Mouse (Mus musculus) stomach, postnatal 0 days (tissue): Measurements from ENCODE around the gene Dgki. TPM values are rescaled to one million over a fixed set of nuclear protein-coding genes. Genes with fewer than 3 reads are reported as not detected.
A peak's percentile ranks its signal among the peaks of the same experiment; 100 is the strongest.

Source experiments
- ATAC-seq: fragments of 200-750 bp; cut with Nextera tagmentation; 2 replicates; pipeline ENCODE4 v1.8.0; 2017; ENCODE audit not compliant: low FRiP score, low TSS enrichment
- DNase-seq: peaks from one replicate; pipeline ENCODE4 v3.0.0-alpha.2; 2016; ENCODE audit warnings: low spot score
- H3K27ac ChIP-seq: fragments of 300-500 bp; sonication (generic); replicated peaks from 2 replicates; pipeline ENCODE4 v1.5.1; 2014; ENCODE audit warnings: mild to moderate bottlenecking, control low read depth
- H3K27me3 ChIP-seq: fragments of 300-500 bp; sonication (generic); 2 replicates; pipeline ENCODE4 v1.6.1; 2014; ENCODE audit warnings: low read length; ENCODE audit not compliant: control insufficient read depth, insufficient read depth
- H3K36me3 ChIP-seq: fragments of 300-500 bp; sonication (generic); 2 replicates; pipeline ENCODE4 v1.6.1; 2014; ENCODE audit warnings: low read length, mixed read lengths; ENCODE audit not compliant: control insufficient read depth, insufficient read depth
- H3K4me1 ChIP-seq: fragments of 300-500 bp; sonication (generic); replicated peaks from 2 replicates; pipeline ENCODE4 v1.6.1; 2014; ENCODE audit warnings: antibody characterized with exemption; ENCODE audit not compliant: control insufficient read depth, insufficient read depth
- H3K4me2 ChIP-seq: fragments of 300-500 bp; sonication (generic); replicated peaks from 2 replicates; pipeline ENCODE4 v1.6.1; 2014; ENCODE audit warnings: low read depth, mild to moderate bottlenecking, control low read depth, moderate library complexity
- H3K4me3 ChIP-seq: fragments of 300-500 bp; sonication (generic); 2 replicates; pipeline ENCODE4 v1.5.1; 2014; ENCODE audit warnings: low read depth, low read length, control low read depth
- H3K9ac ChIP-seq: fragments of 300-500 bp; sonication (generic); 2 replicates; pipeline ENCODE4 v1.6.1; 2014; ENCODE audit warnings: mild to moderate bottlenecking, low read length, control low read depth, mixed read lengths
- H3K9me3 ChIP-seq: fragments of 300-500 bp; sonication (generic); 2 replicates; pipeline ENCODE4 v1.6.1; 2016; ENCODE audit warnings: low read length; ENCODE audit not compliant: control insufficient read depth
- CTCF ChIP-seq: IDR thresholded peaks from 2 replicates; pipeline ENCODE4 v1.5.1; 2016; ENCODE audit warnings: antibody characterized with exemption, low read depth, mild to moderate bottlenecking, moderate library complexity
- EP300 ChIP-seq: optimal IDR thresholded peaks from 2 replicates; pipeline ENCODE3; 2016; ENCODE audit warnings: antibody characterized with exemption
- WGBS: fragments of 180-500 bp; shearing (Covaris S2); extraction: QIAGEN DNeasy Blood & Tissue Kit; methylation state at CpG from one replicate; pipeline ENCODE4 v1.1.7; 2014; 5-methylcytosine and 5-hydroxymethylcytosine counted together
- polyA plus RNA-seq: library from polyadenylated mRNA; unstranded; fragments of >200 nt; fragmentation: Nextera tagmentation; extraction: Ambion mirVana; gene quantifications from 2 replicates; pipeline ENCODE4 v1.2.1, GENCODE M21; 2015

Dgki gene
- polyA plus RNA-seq, 1 experiment from 2014 or later, result 0.39 TPM

- Histone ChIP-seq H3K27ac (no peak overlapping the region), H3K4me2 (no peak overlapping the region), H3K4me1 (no peaks in the 10 kb centered on the region), H3K36me3 (no peaks in the 10 kb centered on the region), H3K27me3 (no peaks in the 10 kb centered on the region), H3K4me3 (no peak overlapping the region), H3K9ac (no peak overlapping the region), H3K9me3 (no peaks in the 10 kb centered on the region)
- WGBS, result 49% methylated on average over 5 of the region's 5 CpGs
- DNase-seq (no peak), ATAC-seq (no peak)
- TF ChIP-seq CTCF (no peak), EP300 (no peak)
These were observed 199.6 kb downstream of the Dgki start for GRCm38 (mm10) chr6:37100413-37100812.

GRCm38 (mm10) chr6:37097356-37098155 lies 202.4 kb downstream of the Dgki start:
- ATAC-seq, result peak; percentile 69; the same call in 1 of the 2 replicates
- TF ChIP-seq EP300, result no peak
- peak; percentile 98 for TF ChIP-seq CTCF
- H3K4me2 ChIP-seq, result no peak overlapping the region

GRCm38 (mm10) chr6:37096840-37097305 lies 203.1 kb downstream of the Dgki start:
- Histone ChIP-seq H3K4me2 (peak overlapping the region; percentile 31), H3K36me3 (no peaks in the 10 kb centered on the region), H3K27ac (peak overlapping the region; percentile 9; the same call in 1 of the 2 replicates), H3K4me1 (no peaks in the 10 kb centered on the region), H3K27me3 (no peaks in the 10 kb centered on the region), H3K9me3 (no peaks in the 10 kb centered on the region), H3K9ac (peak overlapping the region; percentile 31; the same call in 1 of the 2 replicates), H3K4me3 (peak overlapping the region; percentile 18; the same call in 1 of the 2 replicates)
- TF ChIP-seq CTCF (no peak), EP300 (no peak)
- no peak for DNase-seq
- 28% methylated on average over 12 of the region's 12 CpGs for WGBS
- no peak for ATAC-seq

More at GRCm38 (mm10) chr6:37097356-37098155, 202.4 kb downstream of the Dgki start:
- Histone ChIP-seq H3K27me3 (no peaks in the 10 kb centered on the region), H3K9ac (no peak overlapping the region), H3K27ac (no peak overlapping the region), H3K9me3 (no peaks in the 10 kb centered on the region), H3K4me3 (no peak overlapping the region), H3K36me3 (no peaks in the 10 kb centered on the region), H3K4me1 (no peaks in the 10 kb centered on the region)
- DNase-seq, result peak; percentile 86
- 42% methylated on average over 18 of the region's 18 CpGs for WGBS

GRCm38 (mm10) chr6:37089148-37090111 lies 210.6 kb downstream of the Dgki start:
- H3K4me3 ChIP-seq, result no peak overlapping the region
- H3K9ac ChIP-seq, result no peak overlapping the region
- H3K9me3 ChIP-seq, result no peaks in the 10 kb centered on the region
- 56% methylated on average over 8 of the region's 8 CpGs for WGBS
- no peak overlapping the region for H3K4me2 ChIP-seq
- no peak overlapping the region for H3K27ac ChIP-seq
- ATAC-seq, result no peak
- no peak for DNase-seq
- TF ChIP-seq CTCF, result no peak
- no peak for TF ChIP-seq EP300
- H3K36me3 ChIP-seq, result no peaks in the 10 kb centered on the region
- no peaks in the 10 kb centered on the region for H3K27me3 ChIP-seq
- H3K4me1 ChIP-seq, result no peaks in the 10 kb centered on the region

GRCm38 (mm10) chr6:37082990-37083389 lies 217.0 kb downstream of the Dgki start:
- Histone ChIP-seq H3K27ac (no peak overlapping the region), H3K9me3 (no peaks in the 10 kb centered on the region), H3K4me3 (no peak overlapping the region), H3K4me2 (no peak overlapping the region), H3K9ac (no peak overlapping the region), H3K4me1 (no peaks in the 10 kb centered on the region), H3K27me3 (no peaks in the 10 kb centered on the region), H3K36me3 (no peaks in the 10 kb centered on the region)
- WGBS, result 65% methylated on average over 3 of the region's 3 CpGs
- no peak for TF ChIP-seq EP300
- TF ChIP-seq CTCF, result no peak
- ATAC-seq (no peak), DNase-seq (no peak)
